Mouse (Mus musculus) A20 (cell line): Measurements from ENCODE around the gene Ddb1.

Experiments
- DNase-seq: peaks from one replicate; pipeline ENCODE4 v3.0.0-alpha.2; 2011; ENCODE audit warnings: low read depth, low spot score

Gene Ddb1

GRCm38 (mm10) chr19:10591659-10592377, 13.3 kb upstream of the Ddb1 start:
- no peak for DNase-seq

GRCm38 (mm10) chr19:10598188-10598587, 6.9 kb upstream of the Ddb1 start:
- peak; percentile 67 for DNase-seq

GRCm38 (mm10) chr19:10599648-10600047, 5.5 kb upstream of the Ddb1 start:
- DNase-seq = no peak

- no peak for DNase-seq
These were observed 2.8 kb upstream of the Ddb1 start for GRCm38 (mm10) chr19:10602247-10602769.

- DNase-seq = peak; percentile 91
These were observed 2.3 kb upstream of the Ddb1 start for GRCm38 (mm10) chr19:10602787-10603186.

- peak; percentile 9 for DNase-seq
These were observed 1.2 kb upstream of the Ddb1 start for GRCm38 (mm10) chr19:10603660-10604523.

- DNase-seq = no peak
These were observed 593 bp upstream of the Ddb1 start for GRCm38 (mm10) chr19:10604534-10604933.

GRCm38 (mm10) chr19:10605901-10606622, 935 bp downstream of the Ddb1 start:
- peak; percentile 32 for DNase-seq

- DNase-seq = no peak
These were observed 3.6 kb downstream of the Ddb1 start for GRCm38 (mm10) chr19:10608573-10609240.

GRCm38 (mm10) chr19:10634106-10634871, 29.2 kb downstream of the Ddb1 start, which contains the start of gene Vwce:
Gene Vwce, plus strand, starts transcription at chr19:10634213.
- DNase-seq = no peak

GRCm38 (mm10) chr19:10634872-10635318, 29.8 kb downstream of the Ddb1 start:
- DNase-seq = no peak

- no peak for DNase-seq
These were observed 32.7 kb downstream of the Ddb1 start for GRCm38 (mm10) chr19:10637840-10638239.

GRCm38 (mm10) chr19:10640080-10640479, 35.0 kb downstream of the Ddb1 start:
- no peak for DNase-seq

- DNase-seq = no peak
These were observed 35.7 kb downstream of the Ddb1 start for GRCm38 (mm10) chr19:10640589-10641378.

GRCm38 (mm10) chr19:10645616-10646015, 40.5 kb downstream of the Ddb1 start:
- no peak for DNase-seq

- DNase-seq = no peak
These were observed 43.0 kb downstream of the Ddb1 start for GRCm38 (mm10) chr19:10648156-10648555.

- DNase-seq = no peak
These were observed 50.9 kb downstream of the Ddb1 start for GRCm38 (mm10) chr19:10656058-10656457.

GRCm38 (mm10) chr19:10657742-10658141, 52.6 kb downstream of the Ddb1 start:
- DNase-seq = no peak

GRCm38 (mm10) chr19:10658406-10658805, 53.3 kb downstream of the Ddb1 start:
- DNase-seq = no peak

- DNase-seq = no peak
These were observed 56.2 kb downstream of the Ddb1 start for GRCm38 (mm10) chr19:10661373-10661772.
